Mouse (Mus musculus) liver, postnatal 0 days (tissue): Measurements from ENCODE around the gene Tm4sf1.

Experiments
- CTCF ChIP-seq: sonication (generic); IDR thresholded peaks from 2 replicates; pipeline ENCODE4 v1.5.1; 2016; ENCODE audit warnings: antibody characterized with exemption, low read depth
- EP300 ChIP-seq: IDR thresholded peaks from 2 replicates; pipeline ENCODE4 v1.6.1; 2016; ENCODE audit warnings: antibody characterized with exemption, low read depth, mild to moderate bottlenecking

DNA sequence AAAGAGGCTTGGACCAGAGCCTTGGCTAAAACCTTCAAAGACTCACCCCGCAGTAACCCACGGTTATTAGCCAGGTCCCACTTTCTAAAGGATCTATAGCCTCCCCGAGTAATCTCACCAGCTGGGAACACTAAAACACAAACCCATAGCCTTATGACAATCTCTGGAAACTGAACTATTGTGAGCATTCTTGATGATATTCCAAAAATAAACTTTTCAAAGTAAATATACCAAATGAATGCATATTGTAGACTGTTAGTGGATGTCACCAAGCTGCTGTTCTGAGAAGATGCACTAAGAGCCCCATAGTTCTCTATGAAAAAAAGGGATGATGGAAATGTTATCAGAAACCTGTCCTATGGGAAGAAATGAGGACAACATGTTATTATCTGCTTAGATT lies 25.0 kb downstream of the Tm4sf1 start:
- no peak for TF ChIP-seq CTCF
- no peak for TF ChIP-seq EP300
